Mouse (Mus musculus) heart, adult 2 months (tissue): ENCODE measurements at regions not wholly inside any gene's neighbourhood (a gene's known extent, or its start where the extent isn't known, plus 50 kb on each side); places are given as distances from the start of the nearest gene placed in this dataset.

Source experiments
- DNase-seq, 2 experiments: peaks; one replicate each; pipeline ENCODE4 v3.0.0; 2021
- H3K27ac ChIP-seq: fragments of 200-600 bp; 2 replicates; pipeline ENCODE4 v1.8.1; 2022
- H3K27me3 ChIP-seq: fragments of 200-500 bp; 2 replicates; pipeline ENCODE4 v1.6.1; 2012; ENCODE audit warnings: mild to moderate bottlenecking, low read length, inconsistent platforms, mixed read lengths; ENCODE audit not compliant: control insufficient read depth, insufficient read depth
- H3K36me3 ChIP-seq: fragments of 200-500 bp; 2 replicates; pipeline ENCODE4 v1.6.1; 2012; ENCODE audit warnings: low read length, inconsistent platforms; ENCODE audit not compliant: control insufficient read depth, insufficient read depth
- H3K4me1 ChIP-seq: fragments of 200-500 bp; 2 replicates; pipeline ENCODE4 v1.6.1; 2011; ENCODE audit warnings: low read length; ENCODE audit not compliant: control insufficient read depth, insufficient read depth
- H3K4me3 ChIP-seq: fragments of 200-600 bp; 2 replicates; pipeline ENCODE4 v1.8.1; 2022
- H3K79me2 ChIP-seq: fragments of 200-500 bp; replicated peaks from 2 replicates; pipeline ENCODE4 v1.6.1; 2012; ENCODE audit warnings: mild to moderate bottlenecking, inconsistent platforms, low read length, moderate library complexity, mixed read lengths; ENCODE audit not compliant: control insufficient read depth, insufficient read depth
- H3K9ac ChIP-seq: fragments of 200-500 bp; 2 replicates; pipeline ENCODE4 v1.6.1; 2012; ENCODE audit warnings: low read depth, mild to moderate bottlenecking, control low read depth, inconsistent platforms, low read length, mixed read lengths
- CTCF ChIP-seq: fragments of 200-600 bp; IDR thresholded peaks from 2 replicates; pipeline ENCODE4 v1.8.1; 2022; ENCODE audit warnings: antibody characterized with exemption, mild to moderate bottlenecking, moderate library complexity
- EP300 ChIP-seq: fragments of 200-500 bp; IDR thresholded peaks from 2 replicates; pipeline ENCODE4 v1.6.1; 2011; ENCODE audit warnings: low read depth, low read length, control low read depth; ENCODE audit not compliant: insufficient read depth
- POLR2A ChIP-seq: fragments of 200-500 bp; IDR thresholded peaks from 2 replicates; pipeline ENCODE4 v1.6.1; 2011; ENCODE audit warnings: mild to moderate bottlenecking, low read depth, low read length, control low read depth; ENCODE audit not compliant: insufficient read depth
- WGBS: fragments of 180-500 bp; shearing (Covaris S2); methylation state at CpG from one replicate; pipeline ENCODE4 v1.1.7; 2018; 5-methylcytosine and 5-hydroxymethylcytosine counted together
- intact Hi-C: fragments of 180-260 bp; cut with DNase I; formaldehyde crosslinking; loops from one replicate; pipeline ENCODE4 v1.15.1; 2025

- H3K27ac ChIP-seq, result no peak overlapping the region
- H3K4me1 ChIP-seq, result no peaks in the 10 kb centered on the region
- H3K27me3 ChIP-seq, result no peaks in the 10 kb centered on the region
- TF ChIP-seq POLR2A (no peak), CTCF (no peak), EP300 (no peak)
- no peak overlapping the region for H3K4me3 ChIP-seq
- H3K79me2 ChIP-seq, result no peaks in the 10 kb centered on the region
- intact Hi-C loops, result no loop called here
- no peak overlapping the region for H3K9ac ChIP-seq
- peak in 1 of 2 experiments; percentile 3 for DNase-seq
- no peaks in the 10 kb centered on the region for H3K36me3 ChIP-seq
Observed at GRCm38 (mm10) chr2:78399236-78399635, 453.1 kb upstream of the Cwc22 start.

GRCm38 (mm10) chr2:78396924-78397323 is 450.7 kb upstream of the Cwc22 start:
- intact Hi-C loops, result no loop called here
- H3K27ac ChIP-seq, result no peak overlapping the region
- no peak overlapping the region for H3K9ac ChIP-seq
- TF ChIP-seq CTCF, result no peak
- TF ChIP-seq POLR2A, result no peak
- TF ChIP-seq EP300, result no peak
- DNase-seq, result no peak
- WGBS, result 58% methylated on average over 3 of the region's 3 CpGs
- H3K79me2 ChIP-seq, result no peaks in the 10 kb centered on the region
- no peaks in the 10 kb centered on the region for H3K27me3 ChIP-seq
- no peaks in the 10 kb centered on the region for H3K4me1 ChIP-seq
- H3K4me3 ChIP-seq, result no peak overlapping the region
- no peaks in the 10 kb centered on the region for H3K36me3 ChIP-seq

- no peaks in the 10 kb centered on the region for H3K79me2 ChIP-seq
- no peak overlapping the region for H3K4me3 ChIP-seq
- intact Hi-C loops, result no loop called here
- H3K36me3 ChIP-seq, result no peaks in the 10 kb centered on the region
- TF ChIP-seq POLR2A (no peak), CTCF (no peak), EP300 (no peak)
- H3K4me1 ChIP-seq, result no peaks in the 10 kb centered on the region
- H3K27me3 ChIP-seq, result no peaks in the 10 kb centered on the region
- H3K27ac ChIP-seq, result no peak overlapping the region
- DNase-seq, result no peak
- 77% methylated on average over 4 of the region's 4 CpGs for WGBS
- H3K9ac ChIP-seq, result no peak overlapping the region
Observed at GRCm38 (mm10) chr2:78393090-78393489, 446.9 kb upstream of the Cwc22 start.

- H3K36me3 ChIP-seq, result no peaks in the 10 kb centered on the region
- DNase-seq, result no peak
- intact Hi-C loops, result no loop called here
- no peak overlapping the region for H3K4me3 ChIP-seq
- WGBS, result 74% methylated on average over 2 of the region's 2 CpGs
- no peaks in the 10 kb centered on the region for H3K27me3 ChIP-seq
- no peaks in the 10 kb centered on the region for H3K4me1 ChIP-seq
- TF ChIP-seq EP300 (no peak), POLR2A (no peak), CTCF (no peak)
- no peaks in the 10 kb centered on the region for H3K79me2 ChIP-seq
- no peak overlapping the region for H3K27ac ChIP-seq
- no peak overlapping the region for H3K9ac ChIP-seq
Observed at GRCm38 (mm10) chr2:78392425-78392824, 446.2 kb upstream of the Cwc22 start.

- WGBS, result 48% methylated on average over 4 of the region's 4 CpGs
- H3K36me3 ChIP-seq, result no peaks in the 10 kb centered on the region
- H3K4me1 ChIP-seq, result no peaks in the 10 kb centered on the region
- no peak overlapping the region for H3K4me3 ChIP-seq
- intact Hi-C loops, result no loop called here
- H3K27ac ChIP-seq, result no peak overlapping the region
- H3K79me2 ChIP-seq, result no peaks in the 10 kb centered on the region
- H3K9ac ChIP-seq, result no peak overlapping the region
- H3K27me3 ChIP-seq, result no peaks in the 10 kb centered on the region
- DNase-seq, result no peak
- no peak for TF ChIP-seq CTCF
- no peak for TF ChIP-seq EP300
- no peak for TF ChIP-seq POLR2A
Observed at GRCm38 (mm10) chr2:78388001-78388400, 441.8 kb upstream of the Cwc22 start.

GRCm38 (mm10) chr2:78381234-78381633 is 435.1 kb upstream of the Cwc22 start:
- H3K27ac ChIP-seq, result no peak overlapping the region
- no peaks in the 10 kb centered on the region for H3K4me1 ChIP-seq
- intact Hi-C loops, result no loop called here
- TF ChIP-seq EP300 (no peak), CTCF (no peak), POLR2A (no peak)
- no peaks in the 10 kb centered on the region for H3K36me3 ChIP-seq
- H3K27me3 ChIP-seq, result no peaks in the 10 kb centered on the region
- H3K9ac ChIP-seq, result no peak overlapping the region
- H3K4me3 ChIP-seq, result no peak overlapping the region
- no peak for DNase-seq
- no peaks in the 10 kb centered on the region for H3K79me2 ChIP-seq
